Mouse (Mus musculus): ENCODE measurements around the gene Bcl2. TPM values are rescaled to one million over a fixed set of nuclear protein-coding genes. Genes with fewer than 3 reads are reported as not detected.

Bcl2 gene
- polyA plus RNA-seq, 1 experiment from 2014 or later: 10.1 TPM

DNA sequence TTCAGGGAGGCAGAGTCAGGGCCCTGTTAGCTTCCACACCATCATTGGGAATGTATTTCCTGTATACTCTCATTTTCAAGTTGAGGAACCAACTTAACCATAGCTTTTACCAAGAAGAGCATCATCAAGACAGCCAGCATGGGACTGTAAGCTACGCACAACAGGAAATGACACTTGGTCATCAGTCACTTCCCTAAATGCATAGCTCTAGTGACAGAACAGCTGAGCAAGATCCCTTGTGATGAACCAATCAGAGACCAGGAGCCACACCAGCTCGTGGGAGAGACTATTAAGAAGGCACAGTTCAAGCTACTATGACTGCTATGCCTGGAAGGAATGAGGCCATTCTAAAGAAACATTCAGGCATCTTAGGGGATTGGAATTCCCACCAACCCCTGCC, 132.3 kb downstream of the Bcl2 start:
- Histone ChIP-seq H3K9me3 (ENCODE audit: control insufficient read depth, low read length) (no peaks in the 10 kb centered on the region), H3K36me3 (ENCODE audit: control insufficient read depth, insufficient read depth, low read length) (no peaks in the 10 kb centered on the region), H3K27me3 (ENCODE audit: control insufficient read depth, insufficient read depth, low read length) (no peaks in the 10 kb centered on the region), H3K4me3 (ENCODE audit: low read depth, low read length) (no peak overlapping the region), H3K4me1 (ENCODE audit: control insufficient read depth, insufficient read depth, low read length) (0 out of 2 replicates have a peak, but pooled peaks cover 2% of the 10 kb centered on the region), H3K4me2 (ENCODE audit: low read depth, severe bottlenecking) (no peak overlapping the region), H3K9ac (ENCODE audit: low read length) (no peak overlapping the region), H3K27ac (replicated peaks; ENCODE audit: low read depth, low read length) (no peak overlapping the region)
- 70% methylated on average over 2 of the region's 2 CpGs for WGBS
- ATAC-seq (ENCODE audit: insufficient number of reproducible peaks, low FRiP score, low TSS enrichment, low read depth) (no peak), DNase-seq (ENCODE audit: low spot score) (no peak)

- Histone ChIP-seq H3K9ac (ENCODE audit: low read length) (no peak overlapping the region), H3K4me1 (ENCODE audit: control insufficient read depth, insufficient read depth, low read length) (0 out of 2 replicates have a peak, but pooled peaks cover 2% of the 10 kb centered on the region), H3K9me3 (ENCODE audit: control insufficient read depth, low read length) (no peaks in the 10 kb centered on the region), H3K27me3 (ENCODE audit: control insufficient read depth, insufficient read depth, low read length) (no peaks in the 10 kb centered on the region), H3K4me3 (ENCODE audit: low read depth, low read length) (no peak overlapping the region), H3K4me2 (ENCODE audit: low read depth, severe bottlenecking) (no peak overlapping the region), H3K36me3 (ENCODE audit: control insufficient read depth, insufficient read depth, low read length) (no peaks in the 10 kb centered on the region), H3K27ac (replicated peaks; ENCODE audit: low read depth, low read length) (no peak overlapping the region)
- DNase-seq (ENCODE audit: low spot score) (no peak), ATAC-seq (ENCODE audit: insufficient number of reproducible peaks, low FRiP score, low TSS enrichment, low read depth) (no peak)
- 91% methylated on average over 1 of the region's 1 CpGs for WGBS
These were observed 134.3 kb downstream of the Bcl2 start for GRCm38 (mm10) chr1:106579768-106580167.

- Histone ChIP-seq H3K4me1 (ENCODE audit: control insufficient read depth, insufficient read depth, low read length) (no peaks in the 10 kb centered on the region), H3K27me3 (ENCODE audit: control insufficient read depth, insufficient read depth, low read length) (no peaks in the 10 kb centered on the region), H3K4me3 (ENCODE audit: low read depth, low read length) (no peak overlapping the region), H3K36me3 (ENCODE audit: control insufficient read depth, insufficient read depth, low read length) (no peaks in the 10 kb centered on the region), H3K9me3 (ENCODE audit: control insufficient read depth, low read length) (no peaks in the 10 kb centered on the region), H3K27ac (replicated peaks; ENCODE audit: low read depth, low read length) (no peak overlapping the region), H3K9ac (ENCODE audit: low read length) (no peak overlapping the region), H3K4me2 (ENCODE audit: low read depth, severe bottlenecking) (no peak overlapping the region)
- 54% methylated on average over 2 of the region's 2 CpGs for WGBS
- ATAC-seq (ENCODE audit: insufficient number of reproducible peaks, low FRiP score, low TSS enrichment, low read depth) (no peak), DNase-seq (ENCODE audit: low spot score) (no peak)
These were observed 141.6 kb downstream of the Bcl2 start for GRCm38 (mm10) chr1:106572506-106572905.

DNA sequence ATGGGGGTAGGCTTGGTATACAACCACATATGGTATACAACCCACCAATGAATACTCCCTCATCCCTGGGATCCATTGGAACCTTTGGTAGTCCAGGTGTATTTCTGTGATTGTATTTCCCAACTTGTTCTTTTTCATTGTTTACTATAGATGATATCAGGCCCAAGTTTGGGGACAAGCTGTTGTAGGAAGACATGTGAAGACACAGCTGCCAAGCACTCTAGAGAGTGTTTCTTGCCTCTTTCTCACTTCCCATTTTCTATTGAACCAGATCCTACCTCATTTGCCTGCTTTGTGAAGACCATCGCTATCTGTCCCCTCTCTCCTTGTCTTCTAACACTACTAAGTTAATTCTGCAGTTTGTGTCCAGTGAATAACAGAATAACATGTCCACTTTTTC, 143.2 kb downstream of the Bcl2 start:
- Histone ChIP-seq H3K9me3 (ENCODE audit: control insufficient read depth, low read length) (no peaks in the 10 kb centered on the region), H3K4me2 (ENCODE audit: low read depth, severe bottlenecking) (no peak overlapping the region), H3K9ac (ENCODE audit: low read length) (no peak overlapping the region), H3K4me1 (ENCODE audit: control insufficient read depth, insufficient read depth, low read length) (no peaks in the 10 kb centered on the region), H3K27ac (replicated peaks; ENCODE audit: low read depth, low read length) (no peak overlapping the region), H3K36me3 (ENCODE audit: control insufficient read depth, insufficient read depth, low read length) (no peaks in the 10 kb centered on the region), H3K27me3 (ENCODE audit: control insufficient read depth, insufficient read depth, low read length) (no peaks in the 10 kb centered on the region), H3K4me3 (ENCODE audit: low read depth, low read length) (no peak overlapping the region)
- ATAC-seq (ENCODE audit: insufficient number of reproducible peaks, low FRiP score, low TSS enrichment, low read depth) (no peak), DNase-seq (ENCODE audit: low spot score) (no peak)
- WGBS: 85% methylated on average over 1 of the region's 1 CpGs

- H3K27me3 ChIP-seq (ENCODE audit: control insufficient read depth, insufficient read depth, low read length): no peaks in the 10 kb centered on the region
- DNase-seq (ENCODE audit: low spot score) (no peak), ATAC-seq (ENCODE audit: insufficient number of reproducible peaks, low FRiP score, low TSS enrichment, low read depth) (no peak)
- H3K4me3 ChIP-seq (ENCODE audit: low read depth, low read length): no peak overlapping the region
- no peaks in the 10 kb centered on the region for H3K36me3 ChIP-seq (ENCODE audit: control insufficient read depth, insufficient read depth, low read length)
- H3K9me3 ChIP-seq (ENCODE audit: control insufficient read depth, low read length): no peaks in the 10 kb centered on the region
- no peaks in the 10 kb centered on the region for H3K4me1 ChIP-seq (ENCODE audit: control insufficient read depth, insufficient read depth, low read length)
- no peak overlapping the region for H3K4me2 ChIP-seq (ENCODE audit: low read depth, severe bottlenecking)
- H3K9ac ChIP-seq (ENCODE audit: low read length): no peak overlapping the region
- WGBS: 86% methylated on average over 6 of the region's 6 CpGs
- H3K27ac ChIP-seq (replicated peaks; ENCODE audit: low read depth, low read length): no peak overlapping the region
These were observed 143.7 kb downstream of the Bcl2 start for GRCm38 (mm10) chr1:106570366-106570765.

- DNase-seq (ENCODE audit: low spot score) (no peak), ATAC-seq (ENCODE audit: insufficient number of reproducible peaks, low FRiP score, low TSS enrichment, low read depth) (no peak)
- Histone ChIP-seq H3K27me3 (ENCODE audit: control insufficient read depth, insufficient read depth, low read length) (no peaks in the 10 kb centered on the region), H3K27ac (replicated peaks; ENCODE audit: low read depth, low read length) (no peak overlapping the region), H3K4me1 (ENCODE audit: control insufficient read depth, insufficient read depth, low read length) (no peaks in the 10 kb centered on the region), H3K4me3 (ENCODE audit: low read depth, low read length) (no peak overlapping the region), H3K36me3 (ENCODE audit: control insufficient read depth, insufficient read depth, low read length) (no peaks in the 10 kb centered on the region), H3K9me3 (ENCODE audit: control insufficient read depth, low read length) (no peaks in the 10 kb centered on the region), H3K4me2 (ENCODE audit: low read depth, severe bottlenecking) (no peak overlapping the region), H3K9ac (ENCODE audit: low read length) (no peak overlapping the region)
- WGBS: 83% methylated on average over 6 of the region's 6 CpGs
These were observed 144.4 kb downstream of the Bcl2 start for GRCm38 (mm10) chr1:106569674-106570073.

GRCm38 (mm10) chr1:106568868-106569267, 145.2 kb downstream of the Bcl2 start:
- H3K36me3 ChIP-seq (ENCODE audit: control insufficient read depth, insufficient read depth, low read length): no peaks in the 10 kb centered on the region
- ATAC-seq (ENCODE audit: insufficient number of reproducible peaks, low FRiP score, low TSS enrichment, low read depth): no peak
- H3K9me3 ChIP-seq (ENCODE audit: control insufficient read depth, low read length): no peaks in the 10 kb centered on the region
- no peaks in the 10 kb centered on the region for H3K4me1 ChIP-seq (ENCODE audit: control insufficient read depth, insufficient read depth, low read length)
- no peak overlapping the region for H3K27ac ChIP-seq (replicated peaks; ENCODE audit: low read depth, low read length)
- no peak overlapping the region for H3K4me2 ChIP-seq (ENCODE audit: low read depth, severe bottlenecking)
- no peak for DNase-seq (ENCODE audit: low spot score)
- WGBS: 70% methylated on average over 3 of the region's 3 CpGs
- no peak overlapping the region for H3K9ac ChIP-seq (ENCODE audit: low read length)
- no peak overlapping the region for H3K4me3 ChIP-seq (ENCODE audit: low read depth, low read length)
- H3K27me3 ChIP-seq (ENCODE audit: control insufficient read depth, insufficient read depth, low read length): no peaks in the 10 kb centered on the region

DNA sequence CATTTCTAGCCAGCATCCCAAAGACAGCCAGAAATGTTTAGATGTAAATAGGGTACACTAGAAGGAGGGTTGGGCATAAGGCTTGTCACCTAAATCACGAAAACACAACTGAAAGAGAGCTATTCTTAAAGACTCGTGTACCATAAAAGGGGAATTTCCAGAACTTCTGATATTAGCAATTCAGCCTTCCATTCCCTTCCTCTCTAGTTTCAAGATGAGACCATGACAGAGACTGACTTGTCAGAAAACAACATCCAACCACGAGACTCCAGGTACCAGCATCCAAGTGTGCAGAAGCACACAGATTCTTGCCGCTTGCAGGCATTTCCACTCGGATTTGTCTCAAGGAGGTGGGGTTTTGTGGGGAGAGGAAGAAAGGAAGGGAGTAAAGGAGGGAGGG, 146.6 kb downstream of the Bcl2 start:
- Histone ChIP-seq H3K36me3 (ENCODE audit: control insufficient read depth, insufficient read depth, low read length) (no peaks in the 10 kb centered on the region), H3K4me2 (ENCODE audit: low read depth, severe bottlenecking) (no peak overlapping the region), H3K27ac (replicated peaks; ENCODE audit: low read depth, low read length) (no peak overlapping the region), H3K9me3 (ENCODE audit: control insufficient read depth, low read length) (no peaks in the 10 kb centered on the region), H3K4me1 (ENCODE audit: control insufficient read depth, insufficient read depth, low read length) (no peaks in the 10 kb centered on the region), H3K27me3 (ENCODE audit: control insufficient read depth, insufficient read depth, low read length) (no peaks in the 10 kb centered on the region), H3K9ac (ENCODE audit: low read length) (no peak overlapping the region), H3K4me3 (ENCODE audit: low read depth, low read length) (no peak overlapping the region)
- no peak for ATAC-seq (ENCODE audit: insufficient number of reproducible peaks, low FRiP score, low TSS enrichment, low read depth)
- DNase-seq (ENCODE audit: low spot score): no peak
- 78% methylated on average over 5 of the region's 5 CpGs for WGBS
